ENCODE assay signal across 32 mouse cellular contexts in the genomic region with DNA sequence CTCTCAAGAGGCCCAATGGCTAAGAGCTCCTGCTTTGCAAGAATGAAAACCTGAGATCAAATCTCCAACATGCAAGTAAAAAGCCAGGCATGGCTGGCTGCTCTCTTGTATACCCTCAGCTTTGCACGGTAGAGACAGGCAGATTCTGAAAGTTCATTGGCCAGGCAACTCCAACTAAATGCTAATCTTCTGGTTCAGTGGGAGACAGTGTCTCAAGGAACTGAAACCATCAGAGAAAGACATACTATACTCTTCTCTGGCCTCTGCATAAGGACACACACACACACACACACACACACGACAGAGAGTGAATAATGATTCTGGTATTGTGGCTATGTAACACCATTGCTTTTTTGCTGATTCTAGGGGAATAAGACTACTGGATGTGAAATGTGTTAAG.
DNase-seq lines count a peak whose midpoint lies in the region; ATAC-seq and TF ChIP-seq lines count a peak whose summit lies in the region.
"Had no signal": no experiment of that assay in that cellular context is flagged by ENCODE, and none has a peak within 500 bp of the region (broad histone marks: within the 10 kb centered on the region; RNA-seq: fewer than 3 reads in every experiment).

No protein-coding gene starts in this region.

- H3K27ac ChIP-seq in kidney, adult 2 months (ENCODE audit: insufficient read depth, low read depth, low read length) = peak overlapping the region; percentile 77
- H3K27ac ChIP-seq in liver, embryonic 16.5 days (ENCODE audit: low read length) = 0 out of 2 replicates have a peak overlapping the region, but pooled peaks have one; percentile 10
- no peak overlapping the region for H3K27ac ChIP-seq in liver, embryonic 12.5 days
- H3K27ac ChIP-seq in CH12.LX (ENCODE audit: insufficient read depth, low read depth) = no peak overlapping the region
- H3K27ac ChIP-seq in small intestine, adult 2 months (ENCODE audit: insufficient read depth, low read depth, low read length) = 0 out of 2 replicates have a peak overlapping the region, but pooled peaks have one; percentile 17
- no peak overlapping the region for H3K27ac ChIP-seq in embryonic facial prominence, embryonic 10.5 days (replicated peaks)
- H3K27ac ChIP-seq: forebrain, embryonic 12.5 days; hindbrain, embryonic 13.5 days; limb, embryonic 13.5 days; liver, embryonic 15.5 days; midbrain, embryonic 12.5 days; neural tube, embryonic 12.5 days; stomach, embryonic 15.5 days had no signal

- TF ChIP-seq CTCF in kidney, adult 2 months (conservative IDR thresholded peaks at IDR 0.05; ENCODE audit: insufficient read depth, insufficient read length, low read depth, low read length) = no peak
- no peak for TF ChIP-seq CTCF in CH12.LX (conservative IDR thresholded peaks at IDR 0.05 in 1 of 2, IDR thresholded peaks at IDR 0.05 in 1 of 2; ENCODE audit: low read depth in 2 of 2, low read length in 2 of 2)
- no peak for TF ChIP-seq CTCF in small intestine, adult 2 months (IDR thresholded peaks at IDR 0.05; ENCODE audit: extremely low read depth, insufficient read length, insufficient replicate concordance, low read depth, low read length)

- in situ Hi-C loops in CH12.LX (cut with MboI; ENCODE audit: low pct_ligation_motif_present, low pct_unique_long_range_greater_than_20kb, low sequenced_read_pairs) = loop anchor here (5.0 kb wide), 1 partner anchor 87 kb away; no protein-coding TSS in a partner anchor

- H3K4me2 ChIP-seq in liver, embryonic 16.5 days (ENCODE audit: low read depth, low read length) = no peak overlapping the region
- no peak overlapping the region for H3K4me2 ChIP-seq in liver, embryonic 12.5 days
- H3K4me2 ChIP-seq in CH12.LX (ENCODE audit: insufficient read depth, low read depth, poor library complexity, severe bottlenecking) = peak overlapping the region; percentile 89
- H3K4me2 ChIP-seq: forebrain, embryonic 12.5 days; heart, embryonic 11.5 days; hindbrain, embryonic 13.5 days; limb, embryonic 13.5 days; liver, embryonic 15.5 days; midbrain, embryonic 12.5 days; neural tube, embryonic 12.5 days; stomach, embryonic 15.5 days had no signal

- H3K4me1 ChIP-seq in kidney, adult 2 months (ENCODE audit: control insufficient read depth, insufficient read depth, low read length) = peaks cover 23% of the 10 kb centered on the region
- H3K4me1 ChIP-seq in liver, embryonic 16.5 days (ENCODE audit: control insufficient read depth, low read depth, low read length) = peaks cover 26% of the 10 kb centered on the region
- H3K4me1 ChIP-seq in liver, embryonic 12.5 days = peaks cover 39% of the 10 kb centered on the region
- peaks cover 29 to 72% of the 10 kb centered on the region in 2 experiments for H3K4me1 ChIP-seq in CH12.LX (ENCODE audit: control insufficient read depth in 1 of 2, insufficient read depth in 2 of 2)
- peaks cover 19% of the 10 kb centered on the region for H3K4me1 ChIP-seq in small intestine, adult 2 months (ENCODE audit: control insufficient read depth, insufficient read depth, insufficient read length, low read length)
- H3K4me1 ChIP-seq in embryonic facial prominence, embryonic 10.5 days = no peaks in the 10 kb centered on the region
- H3K4me1 ChIP-seq: forebrain, embryonic 12.5 days; hindbrain, embryonic 13.5 days; limb, embryonic 13.5 days; midbrain, embryonic 12.5 days; neural tube, embryonic 12.5 days; stomach, embryonic 15.5 days had no signal

- no peak overlapping the region for H3K4me3 ChIP-seq in kidney, adult 2 months (ENCODE audit: insufficient read depth, low read depth, low read length)
- H3K4me3 ChIP-seq in liver, embryonic 16.5 days (ENCODE audit: low read depth, low read length) = no peak overlapping the region
- no peak overlapping the region for H3K4me3 ChIP-seq in liver, embryonic 12.5 days
- H3K4me3 ChIP-seq in CH12.LX (replicated peaks in 1 of 3; ENCODE audit: low read depth in 2 of 3, low read length in 2 of 3, poor library complexity in 1 of 3) = no peak overlapping the region
- H3K4me3 ChIP-seq in small intestine, adult 2 months (ENCODE audit: low read depth, low read length) = no peak overlapping the region
- H3K4me3 ChIP-seq in embryonic facial prominence, embryonic 10.5 days = no peak overlapping the region
- H3K4me3 ChIP-seq: forebrain, embryonic 12.5 days; hindbrain, embryonic 13.5 days; limb, embryonic 13.5 days; liver, embryonic 15.5 days; megakaryocyte, embryonic 14.5 days; midbrain, embryonic 12.5 days; myocyte; neural tube, embryonic 12.5 days; stomach, embryonic 15.5 days had no signal

- no peak overlapping the region for H3K9ac ChIP-seq in liver, embryonic 16.5 days (ENCODE audit: low read depth, low read length)
- H3K9ac ChIP-seq in liver, embryonic 12.5 days = no peak overlapping the region
- H3K9ac ChIP-seq in CH12.LX (ENCODE audit: insufficient read depth, low read depth) = no peak overlapping the region
- H3K9ac ChIP-seq: forebrain, embryonic 12.5 days; forebrain, postnatal 0 days; hindbrain, embryonic 13.5 days; limb, embryonic 13.5 days; liver, embryonic 15.5 days; midbrain, embryonic 12.5 days; neural tube, embryonic 12.5 days; stomach, embryonic 15.5 days had no signal

- H3K79me2 ChIP-seq in CH12.LX (replicated peaks; ENCODE audit: control insufficient read depth, extremely low read depth, insufficient read depth, poor library complexity, severe bottlenecking) = no peaks in the 10 kb centered on the region

- dilution Hi-C loops in CH12.LX (cut with MboI; ENCODE audit: extremely low pct_ligation_motif_present, extremely low pct_unique_long_range_greater_than_20kb, low sequenced_read_pairs) = no loop called here

- DNase-seq in kidney, adult 2 months = no peak
- DNase-seq in kidney, postnatal 36 days = no peak
- peak; percentile 81 for DNase-seq in CH12.LX (ENCODE audit: extremely low read depth)
- no peak for DNase-seq in embryonic facial prominence, embryonic 10.5 days (ENCODE audit: low spot score)
- DNase-seq: adrenal gland, adult 8-10 months; B cell, adult 2 months; cerebellum, adult 11 months; cerebellum, adult 9-11 months; forebrain, postnatal 0 days; gastrocnemius, postnatal 10 days; heart, adult 18-20 months; heart, postnatal 36 days; kidney, postnatal 4 days; layer of hippocampus, adult 9-11 months; lung, postnatal 36 days; right cerebral cortex, adult 18-20 months; thymus, postnatal 25 days had no signal

- WGBS in kidney, adult 2 months = 48% methylated on average over 2 of the region's 2 CpGs
- WGBS in liver, embryonic 16.5 days (ENCODE audit: insufficient replicate concordance) = 46% methylated on average over 2 of the region's 2 CpGs
- 61% methylated on average over 2 of the region's 2 CpGs for WGBS in liver, embryonic 12.5 days (ENCODE audit: insufficient replicate concordance)
- 42% methylated on average over 2 of the region's 2 CpGs for WGBS in small intestine, adult 2 months
- 77% methylated on average over 2 of the region's 2 CpGs for WGBS in embryonic facial prominence, embryonic 10.5 days

- peak; percentile 89 for TF ChIP-seq EP300 in CH12.LX (IDR thresholded peaks at IDR 0.05; ENCODE audit: low read length)

- no peak; the same call in none of the 2 replicates for TF ChIP-seq RAD21 in CH12.LX (IDR thresholded peaks at IDR 0.05; ENCODE audit: low read depth, low read length)

- no peak for TF ChIP-seq POLR2A in kidney, adult 2 months (IDR thresholded peaks at IDR 0.05; ENCODE audit: low read depth, low read length)
- TF ChIP-seq POLR2A in CH12.LX (IDR thresholded peaks at IDR 0.05; ENCODE audit: low read depth, low read length) = no peak
- no peak for TF ChIP-seq POLR2A in small intestine, adult 2 months (IDR thresholded peaks at IDR 0.05; ENCODE audit: low read depth, low read length)

- no peak for ATAC-seq in liver, embryonic 16.5 days (ENCODE audit: low read depth)
- ATAC-seq in liver, embryonic 12.5 days = no peak
- no peak for ATAC-seq in activated CD4-positive, CD25-positive, alpha-beta regulatory T cell, adult 4 months
- ATAC-seq: forebrain, postnatal 0 days; intestine, postnatal 0 days had no signal

- no peaks in the 10 kb centered on the region for H3K27me3 ChIP-seq in kidney, adult 2 months (replicated peaks; ENCODE audit: control insufficient read depth, insufficient read depth, low read length)
- H3K27me3 ChIP-seq in liver, embryonic 16.5 days (ENCODE audit: control insufficient read depth, insufficient read depth, low read depth, low read length) = no peaks in the 10 kb centered on the region
- no peaks in the 10 kb centered on the region for H3K27me3 ChIP-seq in liver, embryonic 12.5 days (replicated peaks)
- H3K27me3 ChIP-seq in CH12.LX (replicated peaks) = no peaks in the 10 kb centered on the region
- no peaks in the 10 kb centered on the region for H3K27me3 ChIP-seq in small intestine, adult 2 months (ENCODE audit: control insufficient read depth, insufficient read depth, low read length)
- H3K27me3 ChIP-seq in embryonic facial prominence, embryonic 10.5 days (replicated peaks; ENCODE audit: low read depth, poor library complexity, severe bottlenecking) = no peaks in the 10 kb centered on the region
- H3K27me3 ChIP-seq: forebrain, embryonic 12.5 days; hindbrain, embryonic 13.5 days; limb, embryonic 13.5 days; liver, embryonic 15.5 days; megakaryocyte, embryonic 14.5 days; midbrain, embryonic 12.5 days; neural tube, embryonic 12.5 days; stomach, embryonic 15.5 days had no signal

- H3K9me3 ChIP-seq in liver, embryonic 16.5 days (replicated peaks; ENCODE audit: control insufficient read depth, low read length) = no peaks in the 10 kb centered on the region
- H3K9me3 ChIP-seq in liver, embryonic 12.5 days (replicated peaks) = no peaks in the 10 kb centered on the region
- H3K9me3 ChIP-seq in CH12.LX (replicated peaks; ENCODE audit: low read length) = peaks cover 7% of the 10 kb centered on the region
- H3K9me3 ChIP-seq in embryonic facial prominence, embryonic 10.5 days = no peaks in the 10 kb centered on the region
- H3K9me3 ChIP-seq: forebrain, embryonic 12.5 days; hindbrain, embryonic 13.5 days; liver, embryonic 15.5 days; neural tube, embryonic 12.5 days; stomach, embryonic 15.5 days had no signal

- no peaks in the 10 kb centered on the region for H3K36me3 ChIP-seq in kidney, adult 2 months (ENCODE audit: control insufficient read depth, insufficient read depth, low read length)
- no peaks in the 10 kb centered on the region for H3K36me3 ChIP-seq in liver, embryonic 16.5 days (ENCODE audit: control insufficient read depth, insufficient read depth)
- no peaks in the 10 kb centered on the region for H3K36me3 ChIP-seq in liver, embryonic 12.5 days
- peaks cover 0 to 2% of the 10 kb centered on the region in 2 experiments for H3K36me3 ChIP-seq in CH12.LX (replicated peaks in 1 of 2; ENCODE audit: control insufficient read depth in 1 of 2, insufficient read depth in 1 of 2, low read length in 1 of 2)
- no peaks in the 10 kb centered on the region for H3K36me3 ChIP-seq in small intestine, adult 2 months (ENCODE audit: control insufficient read depth, insufficient read depth, low read length)
- H3K36me3 ChIP-seq in embryonic facial prominence, embryonic 10.5 days (replicated peaks) = no peaks in the 10 kb centered on the region
- H3K36me3 ChIP-seq: forebrain, embryonic 12.5 days; hindbrain, embryonic 13.5 days; limb, embryonic 13.5 days; liver, embryonic 15.5 days; midbrain, embryonic 12.5 days; neural tube, embryonic 12.5 days; stomach, embryonic 15.5 days had no signal

TF ChIP-seq in CH12.LX, 34 proteins besides CTCF, POLR2A, EP300 and RAD21 (continues in another document):
- TF ChIP-seq RCOR1 (conservative IDR thresholded peaks at IDR 0.05; ENCODE audit: low read depth, low read length) = no peak

Comparison
In these comparisons a context has a peak if more than half of its experiments do, and no peak if none do; other contexts are left out.
1. H3K27ac ChIP-seq: peak in kidney, adult 2 months (single experiment), liver, embryonic 16.5 days (single experiment) and small intestine, adult 2 months (single experiment); none in liver, embryonic 12.5 days (single experiment), CH12.LX (single experiment) and embryonic facial prominence, embryonic 10.5 days (single experiment).